Mouse (Mus musculus) frontal cortex, postnatal 36 days (tissue): Measurements from ENCODE around the gene Fahd2a.

Source experiments
- DNase-seq, 2 experiments: peaks; one replicate each; pipeline ENCODE4 v3.0.0; 2022; ENCODE audit warnings: low spot score in 2 of 2

Gene Fahd2a

GRCm38 (mm10) chr2:127433487-127434295, 10.7 kb downstream of the Fahd2a start:
- DNase-seq: no peak

DNA sequence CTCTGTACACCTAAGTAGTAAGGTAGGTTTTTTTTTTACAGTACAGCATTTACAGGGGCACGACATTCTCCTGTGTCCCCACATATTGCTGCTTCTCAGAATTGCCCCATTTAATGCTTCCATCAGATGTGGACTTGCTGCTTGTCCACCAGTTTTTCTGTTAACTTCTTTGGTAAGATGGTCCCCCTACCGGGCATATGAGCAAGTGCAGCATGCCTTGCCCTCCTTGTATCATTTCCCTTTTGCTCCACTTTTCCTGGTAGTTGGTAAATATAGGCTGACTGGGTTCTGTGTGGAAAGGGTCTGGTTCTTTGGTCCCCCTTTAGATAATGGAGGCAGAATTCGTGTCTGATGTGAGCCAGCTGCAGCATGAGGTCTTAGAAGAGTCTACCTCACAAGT, 14.1 kb downstream of the Fahd2a start:
- peak in 1 of 2 experiments; percentile 60 for DNase-seq

DNA sequence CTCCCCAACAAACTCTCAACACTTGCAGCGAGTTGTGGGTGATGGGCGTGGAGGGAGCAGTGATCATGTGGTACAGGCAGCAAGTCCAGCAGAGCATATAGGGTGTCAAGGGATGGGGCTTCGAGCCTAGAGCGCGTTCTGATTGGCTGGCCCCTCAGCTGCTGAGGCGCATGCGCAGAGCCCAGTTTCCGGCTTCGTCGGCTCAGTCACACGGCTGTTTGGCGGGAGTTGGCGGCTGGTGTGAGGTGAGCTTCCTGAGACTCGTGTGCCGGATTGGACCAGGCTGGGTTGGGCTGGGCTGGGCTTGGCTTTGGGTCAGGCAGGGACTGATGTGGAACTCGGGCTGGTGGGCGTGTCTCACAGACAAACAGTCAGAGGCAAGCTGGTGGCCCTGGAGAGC, 19.4 kb downstream of the Fahd2a start, which contains the start of gene Gpat2:
Gpat2 (plus strand) TSS at position 223 of the 400 bp plus-strand sequence.
- no peak for DNase-seq

- no peak for DNase-seq
These were observed 25.9 kb downstream of the Fahd2a start for GRCm38 (mm10) chr2:127418266-127418970.

GRCm38 (mm10) chr2:127416706-127417105, 27.7 kb downstream of the Fahd2a start:
- no peak for DNase-seq

GRCm38 (mm10) chr2:127415806-127416205, 28.6 kb downstream of the Fahd2a start:
- DNase-seq: no peak

DNA sequence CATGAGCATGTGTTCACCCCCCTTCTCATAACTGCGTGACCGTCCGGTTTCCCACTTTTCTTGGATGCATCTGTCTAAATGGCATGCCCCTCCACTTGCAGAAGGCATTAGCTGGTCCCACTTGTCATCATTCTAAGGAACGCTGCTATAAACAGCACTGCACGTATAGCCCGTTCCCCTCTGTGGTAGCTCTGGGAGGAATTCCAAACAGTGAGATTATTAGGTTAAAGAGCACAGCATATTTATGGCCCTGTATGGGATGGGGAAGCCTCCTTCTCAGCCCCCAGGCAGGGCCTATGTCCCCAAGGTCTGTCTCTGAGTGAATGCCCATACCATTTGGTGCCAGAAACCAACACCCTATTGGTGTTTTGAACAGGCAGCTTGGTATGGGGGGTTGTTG, 33.2 kb downstream of the Fahd2a start:
- no peak for DNase-seq

DNA sequence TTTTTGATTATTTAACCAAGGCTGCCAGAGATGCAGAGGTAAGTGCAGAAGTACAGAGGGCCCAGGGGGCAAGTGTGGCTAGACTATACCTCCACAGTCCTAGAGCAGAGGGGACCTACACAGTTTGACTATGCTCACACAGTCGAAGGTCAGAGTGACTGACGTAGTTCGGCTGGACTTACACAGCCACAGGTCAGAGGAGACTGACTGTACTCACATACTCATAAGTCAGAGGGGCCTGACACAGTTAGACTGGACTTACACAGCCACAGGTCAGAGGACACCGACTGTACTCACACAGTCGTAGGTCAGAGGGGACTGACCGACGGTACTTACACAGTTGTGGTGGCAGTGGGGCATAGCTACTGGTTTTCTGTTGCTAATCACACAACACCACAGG, 45.6 kb downstream of the Fahd2a start:
- DNase-seq: no peak

GRCm38 (mm10) chr2:127394606-127395161, 49.7 kb downstream of the Fahd2a start:
- DNase-seq: no peak

GRCm38 (mm10) chr2:127391323-127391722, 53.0 kb downstream of the Fahd2a start:
- no peak for DNase-seq

DNA sequence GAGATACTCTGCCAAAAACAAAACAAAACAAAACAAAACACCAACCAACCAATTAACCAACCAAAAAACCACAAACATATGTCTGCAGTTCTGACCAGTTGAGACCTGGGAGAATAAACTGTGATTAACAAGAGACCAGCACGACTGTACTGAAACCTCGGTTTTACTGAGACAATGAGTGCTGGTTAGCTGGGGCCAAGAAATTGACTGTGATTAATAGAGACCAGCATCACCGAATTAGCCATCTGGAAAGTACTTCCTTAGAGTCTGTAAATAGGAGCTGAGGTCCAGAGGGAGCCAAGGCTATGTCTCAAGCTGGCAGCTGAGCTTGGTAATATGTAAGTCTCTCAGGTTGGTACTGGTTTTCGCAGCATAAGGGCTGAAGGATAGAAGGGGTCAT, 53.5 kb downstream of the Fahd2a start:
- DNase-seq: no peak

- no peak for DNase-seq
These were observed 54.0 kb downstream of the Fahd2a start for GRCm38 (mm10) chr2:127390352-127390751.

- DNase-seq: no peak
These were observed 56.8 kb downstream of the Fahd2a start for GRCm38 (mm10) chr2:127387521-127387920.
